Mouse (Mus musculus): ENCODE measurements around the gene Trpm5. TPM values are rescaled to one million over a fixed set of nuclear protein-coding genes. Genes with fewer than 3 reads are reported as not detected.

The Trpm5 gene
- total RNA-seq (2012; rRNA removed) = 1.0 TPM in 2 replicates

DNA sequence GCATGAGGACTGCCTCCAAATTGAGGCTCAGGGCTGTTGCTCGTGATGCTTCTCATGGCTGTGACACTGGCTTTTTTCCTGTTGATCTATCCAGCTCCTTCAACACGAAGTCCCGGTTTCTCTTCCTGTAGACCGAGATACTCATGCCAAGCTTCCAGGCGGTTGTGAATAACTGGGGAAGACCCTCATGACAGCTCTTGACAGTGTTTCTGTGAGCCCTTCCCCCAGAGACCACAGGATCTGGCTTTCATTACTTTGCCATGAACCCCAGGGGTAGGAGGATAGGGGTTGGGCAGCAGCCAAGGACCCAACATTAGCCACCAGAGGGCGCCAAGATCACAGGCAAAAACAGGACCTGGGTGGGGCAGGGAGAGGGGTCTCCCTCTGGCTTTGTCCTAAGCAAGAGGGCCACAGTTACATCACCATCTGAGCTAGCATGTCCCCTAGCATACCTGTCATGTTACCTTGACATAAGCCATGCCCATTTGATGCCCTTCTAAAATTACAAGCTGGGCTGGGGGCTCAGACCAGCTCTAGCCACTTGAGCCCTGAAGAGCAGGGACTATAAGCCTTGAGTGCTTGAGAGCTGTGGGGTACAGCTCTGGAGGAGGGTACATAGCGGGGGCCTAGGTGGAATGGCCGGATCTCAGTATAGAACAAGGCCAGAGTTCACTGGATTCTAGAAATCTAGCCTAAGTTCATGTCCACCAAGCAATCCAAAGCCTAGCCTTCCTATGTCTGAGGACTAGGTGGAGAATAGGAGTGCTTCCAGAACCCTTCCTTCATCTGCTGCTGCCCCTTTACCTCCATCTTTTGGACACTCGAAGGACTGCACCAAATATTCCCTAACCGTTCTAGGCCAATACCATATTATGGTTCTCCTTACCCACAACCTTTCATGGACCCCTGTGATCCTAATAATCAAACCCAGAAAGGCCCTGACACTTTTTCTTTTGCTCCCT, at the start of gene Trpm5:
Gene Trpm5 (minus strand): TSS at position 51 of the 962 bp plus-strand sequence.
- Histone ChIP-seq H3K9ac (ENCODE audit: insufficient read depth, low read depth, low read length, poor library complexity, severe bottlenecking) (no peak within 1 kb of the TSS), H3K4me1 (ENCODE audit: control insufficient read depth in 2 of 2, insufficient read depth in 2 of 2, low read length in 2 of 2, poor library complexity in 1 of 2) (no peaks in the 10 kb centered on the region), H3K27ac (ENCODE audit: insufficient read depth, low read depth, low read length, poor library complexity, severe bottlenecking) (no peak within 1 kb of the TSS), H3K4me3 (ENCODE audit: insufficient read depth in 1 of 2, low read depth in 1 of 2, low read length in 2 of 2, poor library complexity in 1 of 2, severe bottlenecking in 1 of 2) (no peak within 1 kb of the TSS), H3K36me3 (ENCODE audit: control insufficient read depth, insufficient read depth, low read length, poor library complexity, severe bottlenecking) (no peaks in the 10 kb centered on the region), H3K9me3 (ENCODE audit: control insufficient read depth, insufficient read depth, low read depth, low read length) (no peaks in the 10 kb centered on the region)
- peak; percentile 60; the same call in 1 of the 2 replicates for TF ChIP-seq ZC3H11A (IDR thresholded peaks at IDR 0.05; ENCODE audit: borderline replicate concordance, low read depth, low read length)
- TF ChIP-seq CHD2 (IDR thresholded peaks at IDR 0.05; ENCODE audit: low read depth, low read length) = no peak
- DNase-seq (ENCODE audit: low read depth, low spot score) = peak; percentile 54
- in situ Hi-C loops (cut with MboI; ENCODE audit: low sequenced_read_pairs in 2 of 2, unreplicated experiment in 2 of 2) = loop anchor here in 1 of 2 experiments (5.0 kb wide), 1 partner anchor 52 kb away; no protein-coding TSS in a partner anchor

DNA sequence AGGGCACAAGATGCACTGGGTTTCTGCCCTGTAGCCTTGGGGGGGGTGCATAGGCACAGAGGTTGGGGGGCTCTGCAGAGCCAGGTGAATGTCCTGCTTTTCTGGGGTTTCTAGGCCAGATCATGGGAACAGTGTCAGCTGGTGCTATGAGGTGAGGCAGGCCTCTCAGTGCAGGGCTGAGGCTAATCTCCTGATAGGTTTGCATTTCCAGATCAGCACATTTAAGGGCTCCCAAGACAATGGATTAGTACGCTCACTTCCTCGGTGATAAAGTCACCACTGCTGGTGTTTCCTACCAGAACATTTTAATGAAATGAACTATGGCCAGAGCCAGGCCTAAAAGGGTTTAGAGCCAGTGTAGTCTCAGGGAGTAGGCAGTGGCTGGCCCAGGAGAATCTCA, 48.2 kb upstream of the Trpm5 start:
- DNase-seq (ENCODE audit: low read depth, low spot score) = no peak
- H3K4me1 ChIP-seq (ENCODE audit: control insufficient read depth in 2 of 2, insufficient read depth in 2 of 2, low read length in 2 of 2, poor library complexity in 1 of 2) = no peaks in the 10 kb centered on the region
- TF ChIP-seq ZNF384 (IDR thresholded peaks at IDR 0.05; ENCODE audit: low read depth, low read length) = no peak
- no peak for TF ChIP-seq HCFC1 (IDR thresholded peaks at IDR 0.05; ENCODE audit: borderline replicate concordance, insufficient read depth, low read length)
- TF ChIP-seq CHD2 (IDR thresholded peaks at IDR 0.05; ENCODE audit: low read depth, low read length) = no peak
- TF ChIP-seq ZC3H11A (IDR thresholded peaks at IDR 0.05; ENCODE audit: borderline replicate concordance, low read depth, low read length) = no peak
- no peak for TF ChIP-seq MAFK (IDR thresholded peaks at IDR 0.05; ENCODE audit: insufficient read depth, low read depth, low read length)
- H3K9ac ChIP-seq (ENCODE audit: insufficient read depth, low read depth, low read length, poor library complexity, severe bottlenecking) = no peak overlapping the region
- H3K36me3 ChIP-seq (ENCODE audit: control insufficient read depth, insufficient read depth, low read length, poor library complexity, severe bottlenecking) = no peaks in the 10 kb centered on the region
- no peaks in the 10 kb centered on the region for H3K9me3 ChIP-seq (ENCODE audit: control insufficient read depth, insufficient read depth, low read depth, low read length)
- in situ Hi-C loops (cut with MboI; ENCODE audit: low sequenced_read_pairs in 2 of 2, unreplicated experiment in 2 of 2) = no loop called here
- H3K4me3 ChIP-seq (ENCODE audit: insufficient read depth in 1 of 2, low read depth in 1 of 2, low read length in 2 of 2, poor library complexity in 1 of 2, severe bottlenecking in 1 of 2) = no peak overlapping the region
- no peak overlapping the region for H3K27ac ChIP-seq (ENCODE audit: insufficient read depth, low read depth, low read length, poor library complexity, severe bottlenecking)

DNA sequence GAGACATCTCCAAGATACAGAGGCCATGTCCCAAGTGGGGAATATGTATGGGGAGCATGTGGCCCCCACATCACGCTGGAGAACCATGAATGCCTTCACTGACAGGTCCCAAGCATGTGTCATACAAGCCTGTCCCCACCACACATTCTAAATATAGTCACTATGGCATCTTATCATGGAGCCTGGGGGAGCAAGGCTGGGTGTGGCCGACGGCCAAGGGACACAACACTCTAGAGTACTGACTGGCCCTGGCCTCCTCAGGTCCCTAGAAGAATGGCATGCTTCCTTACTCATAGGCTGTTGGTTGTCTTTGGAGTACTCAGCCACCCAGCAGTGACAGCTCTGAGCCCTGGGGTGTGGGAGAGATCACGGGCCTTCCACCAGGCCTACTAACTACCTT, 45.5 kb upstream of the Trpm5 start:
- H3K36me3 ChIP-seq (ENCODE audit: control insufficient read depth, insufficient read depth, low read length, poor library complexity, severe bottlenecking) = no peaks in the 10 kb centered on the region
- no peak overlapping the region for H3K9ac ChIP-seq (ENCODE audit: insufficient read depth, low read depth, low read length, poor library complexity, severe bottlenecking)
- H3K4me3 ChIP-seq (ENCODE audit: insufficient read depth in 1 of 2, low read depth in 1 of 2, low read length in 2 of 2, poor library complexity in 1 of 2, severe bottlenecking in 1 of 2) = no peak overlapping the region
- no peak for DNase-seq (ENCODE audit: low read depth, low spot score)
- no peaks in the 10 kb centered on the region for H3K4me1 ChIP-seq (ENCODE audit: control insufficient read depth in 2 of 2, insufficient read depth in 2 of 2, low read length in 2 of 2, poor library complexity in 1 of 2)
- no peaks in the 10 kb centered on the region for H3K9me3 ChIP-seq (ENCODE audit: control insufficient read depth, insufficient read depth, low read depth, low read length)
- TF ChIP-seq HCFC1 (IDR thresholded peaks at IDR 0.05; ENCODE audit: borderline replicate concordance, insufficient read depth, low read length) (no peak), ZNF384 (IDR thresholded peaks at IDR 0.05; ENCODE audit: low read depth, low read length) (no peak), MAFK (IDR thresholded peaks at IDR 0.05; ENCODE audit: insufficient read depth, low read depth, low read length) (no peak), CHD2 (IDR thresholded peaks at IDR 0.05; ENCODE audit: low read depth, low read length) (no peak), ZC3H11A (IDR thresholded peaks at IDR 0.05; ENCODE audit: borderline replicate concordance, low read depth, low read length) (no peak)
- in situ Hi-C loops (cut with MboI; ENCODE audit: low sequenced_read_pairs in 2 of 2, unreplicated experiment in 2 of 2) = no loop called here
- no peak overlapping the region for H3K27ac ChIP-seq (ENCODE audit: insufficient read depth, low read depth, low read length, poor library complexity, severe bottlenecking)

DNA sequence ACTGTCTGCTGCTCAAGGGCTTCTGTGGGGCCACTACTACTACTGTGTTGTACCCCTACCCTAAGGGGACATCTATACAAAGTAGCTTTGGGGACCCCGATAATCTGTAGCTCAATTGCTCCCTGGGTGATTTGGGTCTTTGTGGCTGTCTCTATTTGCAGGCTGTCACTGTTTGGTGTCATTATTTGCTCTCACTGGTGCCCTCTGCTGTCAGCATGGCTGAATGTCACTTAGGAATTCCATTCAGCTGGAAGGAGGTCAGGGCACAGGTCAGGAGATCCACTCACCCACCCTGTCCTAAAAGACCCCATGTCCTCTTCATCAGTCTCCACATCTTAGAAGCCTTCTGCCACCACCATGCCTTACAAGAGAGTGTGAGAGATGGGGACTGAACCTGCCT, 44.3 kb upstream of the Trpm5 start:
- Histone ChIP-seq H3K9me3 (ENCODE audit: control insufficient read depth, insufficient read depth, low read depth, low read length) (no peaks in the 10 kb centered on the region), H3K4me1 (ENCODE audit: control insufficient read depth in 2 of 2, insufficient read depth in 2 of 2, low read length in 2 of 2, poor library complexity in 1 of 2) (no peaks in the 10 kb centered on the region), H3K27ac (ENCODE audit: insufficient read depth, low read depth, low read length, poor library complexity, severe bottlenecking) (no peak overlapping the region), H3K4me3 (ENCODE audit: insufficient read depth in 1 of 2, low read depth in 1 of 2, low read length in 2 of 2, poor library complexity in 1 of 2, severe bottlenecking in 1 of 2) (no peak overlapping the region), H3K9ac (ENCODE audit: insufficient read depth, low read depth, low read length, poor library complexity, severe bottlenecking) (no peak overlapping the region), H3K36me3 (ENCODE audit: control insufficient read depth, insufficient read depth, low read length, poor library complexity, severe bottlenecking) (no peaks in the 10 kb centered on the region)
- TF ChIP-seq ZC3H11A (IDR thresholded peaks at IDR 0.05; ENCODE audit: borderline replicate concordance, low read depth, low read length) (peak; percentile 46; the same call in 1 of the 2 replicates), MAFK (IDR thresholded peaks at IDR 0.05; ENCODE audit: insufficient read depth, low read depth, low read length) (no peak)
- in situ Hi-C loops (cut with MboI; ENCODE audit: low sequenced_read_pairs in 2 of 2, unreplicated experiment in 2 of 2) = no loop called here
- DNase-seq (ENCODE audit: low read depth, low spot score) = no peak

All from ES-E14 (cell line).